Mouse (Mus musculus) yolk sac, embryonic 10.5 days (tissue): ENCODE measurements around the gene Ryr2.

Experiments
- DNase-seq: peaks from one replicate; pipeline ENCODE4 v3.0.0-alpha.2; 2017; ENCODE audit warnings: low spot score

The Ryr2 gene

DNA sequence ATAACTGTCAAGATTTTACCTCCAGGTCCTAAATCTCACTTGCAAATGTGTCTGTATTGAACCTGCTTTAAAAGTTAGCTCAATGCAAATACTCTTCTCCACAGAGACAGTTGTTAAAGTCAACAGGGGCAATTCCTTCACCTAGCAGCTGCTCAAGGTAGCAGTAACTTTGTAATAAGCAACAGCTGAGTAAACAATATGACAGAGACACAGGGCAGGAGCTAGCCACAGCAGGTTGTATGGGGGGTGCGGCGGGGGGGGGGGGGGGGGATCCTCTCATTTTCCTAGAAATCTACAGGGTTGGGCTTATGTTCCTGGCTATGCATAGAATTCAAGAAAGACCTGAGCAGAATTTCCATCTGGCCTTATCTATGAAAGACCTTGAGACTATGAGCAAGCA, 339.8 kb downstream of the Ryr2 start:
- DNase-seq = peak; percentile 7

- no peak for DNase-seq
These were observed 342.8 kb downstream of the Ryr2 start for GRCm38 (mm10) chr13:11763925-11764324.

- no peak for DNase-seq
These were observed 343.6 kb downstream of the Ryr2 start for GRCm38 (mm10) chr13:11763104-11763503.

- no peak for DNase-seq
These were observed 348.9 kb downstream of the Ryr2 start for GRCm38 (mm10) chr13:11757894-11758293.

- no peak for DNase-seq
These were observed 361.3 kb downstream of the Ryr2 start for GRCm38 (mm10) chr13:11745479-11745878.

- no peak for DNase-seq
These were observed 368.5 kb downstream of the Ryr2 start for GRCm38 (mm10) chr13:11738211-11738610.

- no peak for DNase-seq
These were observed 390.5 kb downstream of the Ryr2 start for GRCm38 (mm10) chr13:11716216-11716615.

DNA sequence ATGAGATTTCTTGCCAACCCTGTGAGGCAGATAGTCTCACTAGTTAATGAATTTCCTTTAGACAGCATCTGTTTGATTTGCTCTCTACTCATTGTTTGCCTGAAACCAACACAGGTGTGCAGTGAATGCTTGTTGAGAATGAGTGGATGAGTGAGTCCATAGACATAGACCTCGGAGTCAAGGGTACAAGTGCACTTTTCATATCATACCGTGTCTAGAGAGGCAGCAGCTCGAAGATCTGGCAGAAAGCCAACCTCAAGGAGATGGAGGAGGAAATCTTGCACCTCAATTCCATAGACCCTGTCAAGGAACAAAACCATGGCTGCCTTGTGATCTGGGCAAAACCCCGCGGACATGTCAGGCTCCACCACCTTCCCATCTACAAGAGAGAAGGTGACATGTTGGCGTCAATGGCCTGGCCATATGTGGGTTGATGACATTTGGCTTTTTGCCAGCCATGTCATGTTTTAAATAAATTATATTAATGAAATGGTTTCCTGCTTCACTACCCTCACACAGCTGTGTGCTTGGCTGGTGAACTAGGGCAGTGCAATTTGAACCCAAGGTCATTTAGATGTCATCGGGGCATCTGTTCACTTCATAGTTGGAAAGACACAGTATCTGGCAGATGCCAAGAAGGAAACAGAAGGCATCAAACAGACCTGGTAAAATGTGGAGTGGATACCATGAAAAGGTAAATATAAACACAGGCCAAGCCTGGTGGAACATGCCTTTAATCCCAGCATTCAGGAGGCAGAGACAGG, 396.9 kb downstream of the Ryr2 start:
- no peak for DNase-seq

- DNase-seq = no peak
These were observed 405.0 kb downstream of the Ryr2 start for GRCm38 (mm10) chr13:11701721-11702120.

DNA sequence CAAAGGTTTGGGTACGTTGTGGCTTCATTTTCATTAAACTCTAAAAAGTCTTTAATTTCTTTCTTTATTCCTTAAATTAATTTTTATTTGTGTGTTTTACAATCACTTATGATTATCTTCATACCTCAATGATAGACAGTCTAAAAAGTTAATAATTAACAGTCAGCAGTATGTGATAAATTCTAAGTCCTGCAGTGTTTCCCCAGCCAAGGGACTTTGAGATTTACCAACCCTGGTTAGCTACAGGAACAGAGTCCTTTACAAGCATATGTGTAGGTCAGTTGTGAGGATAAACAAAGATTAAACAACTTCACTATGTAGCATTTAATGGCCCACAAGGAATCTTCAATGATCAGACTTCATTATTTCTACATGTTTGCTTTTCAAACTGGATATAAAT, 410.2 kb downstream of the Ryr2 start:
- no peak for DNase-seq

GRCm38 (mm10) chr13:11681802-11682201, 424.9 kb downstream of the Ryr2 start:
- no peak for DNase-seq

GRCm38 (mm10) chr13:11662815-11663214, 443.9 kb downstream of the Ryr2 start:
- DNase-seq = no peak

GRCm38 (mm10) chr13:11644846-11645245, 461.9 kb downstream of the Ryr2 start:
- no peak for DNase-seq

- DNase-seq = no peak
These were observed 470.4 kb downstream of the Ryr2 start for GRCm38 (mm10) chr13:11636383-11636782.

DNA sequence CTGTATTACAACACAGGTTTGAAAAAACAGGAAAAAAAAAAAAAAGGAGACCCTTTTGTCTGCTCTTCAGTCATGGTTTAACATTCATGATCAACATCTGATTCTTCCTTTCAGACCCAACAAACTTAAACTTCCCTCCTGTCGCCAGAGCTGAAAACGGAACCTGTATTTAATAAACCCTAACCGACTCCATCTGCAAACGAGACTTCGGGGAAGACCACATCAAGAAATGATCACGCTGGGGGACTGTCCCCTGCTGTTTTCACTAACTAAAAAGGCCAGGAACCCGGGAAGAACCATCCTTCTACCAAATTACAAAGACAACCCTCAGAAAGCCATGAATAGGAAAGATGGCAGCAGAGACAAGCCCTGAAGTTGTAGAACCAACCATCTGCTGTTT, 482.2 kb downstream of the Ryr2 start:
- DNase-seq = no peak

- no peak for DNase-seq
These were observed 511.3 kb downstream of the Ryr2 start for GRCm38 (mm10) chr13:11595431-11595830.

- DNase-seq = no peak
These were observed 521.5 kb downstream of the Ryr2 start for GRCm38 (mm10) chr13:11585283-11585682.

GRCm38 (mm10) chr13:11572552-11572951, 534.2 kb downstream of the Ryr2 start:
- no peak for DNase-seq

- no peak for DNase-seq
These were observed 539.4 kb downstream of the Ryr2 start for GRCm38 (mm10) chr13:11567376-11567775.

- DNase-seq = no peak
These were observed 540.3 kb downstream of the Ryr2 start for GRCm38 (mm10) chr13:11566486-11566885.

DNA sequence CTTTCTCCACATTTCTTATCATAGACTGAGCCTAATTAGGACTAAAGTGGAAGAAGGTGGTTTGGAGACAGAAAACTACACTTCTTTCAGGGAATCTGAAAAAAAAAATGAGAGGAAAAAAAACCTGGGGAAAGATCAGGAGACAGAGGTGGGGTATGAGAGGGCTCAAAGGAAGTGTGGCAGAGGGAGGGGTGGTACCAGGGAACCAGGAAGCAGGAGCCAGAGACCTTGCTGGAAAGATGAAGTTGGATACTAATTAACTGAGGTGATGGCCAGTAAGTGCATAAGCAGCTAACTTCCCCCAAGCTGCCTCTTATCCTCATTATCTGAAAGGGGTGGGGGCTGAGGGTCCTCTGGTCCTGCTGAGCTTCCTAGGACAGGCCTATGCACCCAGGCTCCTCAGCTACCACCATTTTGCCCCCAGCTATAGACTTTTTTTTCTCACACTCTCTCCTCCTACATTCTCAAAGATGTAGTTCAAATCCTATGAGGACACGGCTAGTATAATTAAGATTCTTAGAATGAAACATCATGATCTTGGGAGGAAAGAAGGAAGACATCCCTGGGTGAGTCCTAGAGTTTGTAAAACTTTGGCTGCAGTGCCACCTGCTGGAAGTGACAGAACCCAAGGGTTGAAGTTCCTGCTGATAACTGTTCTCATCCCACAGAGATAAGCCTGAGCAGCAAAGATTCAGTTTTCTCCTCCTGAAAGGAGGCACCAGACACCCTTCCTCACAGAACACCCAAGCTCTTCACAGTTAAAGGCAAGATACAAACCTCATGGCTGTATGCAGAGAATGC, 543.3 kb downstream of the Ryr2 start:
- peak; percentile 43 for DNase-seq

- no peak for DNase-seq
These were observed 557.1 kb downstream of the Ryr2 start for GRCm38 (mm10) chr13:11549644-11550043.

GRCm38 (mm10) chr13:11549136-11549535, 557.6 kb downstream of the Ryr2 start:
- DNase-seq = peak; percentile 77
